Mouse (Mus musculus): ENCODE data around the gene Sigirr. TPM values are rescaled to one million over a fixed set of nuclear protein-coding genes. Genes with fewer than 3 reads are reported as not detected.
A peak's percentile ranks its signal among the peaks of the same experiment; 100 is the strongest.

Gene Sigirr
- polyA plus RNA-seq, 1 experiment, result 19.8 TPM

DNA sequence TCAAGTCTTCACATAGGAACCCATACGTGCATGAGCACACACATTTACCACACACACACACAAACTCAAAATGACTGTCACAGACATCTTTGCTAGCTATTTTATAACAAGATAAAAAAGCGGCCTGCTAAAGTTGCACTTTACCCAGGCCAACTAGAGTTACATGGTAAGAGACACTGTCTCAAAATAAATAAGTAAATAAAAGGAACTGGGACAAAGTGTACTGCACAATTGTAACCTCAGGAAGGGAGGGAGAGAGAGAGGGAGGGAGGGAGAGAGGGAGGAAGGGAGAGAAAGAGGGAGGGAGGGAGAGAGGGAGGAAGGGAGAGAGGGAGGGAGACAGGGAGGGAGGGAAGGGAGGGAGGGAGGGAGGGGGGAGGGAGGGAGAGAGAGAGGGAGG is 48.0 kb downstream of the Sigirr start:
- 73% methylated on average over 2 of the region's 2 CpGs for WGBS

GRCm38 (mm10) chr7:141052016-141052415 is 48.4 kb downstream of the Sigirr start:
- TF ChIP-seq CTCF (IDR thresholded peaks at IDR 0.05; ENCODE audit: control insufficient read depth, insufficient read depth, low read length) (no peak), POLR2A (IDR thresholded peaks at IDR 0.05; ENCODE audit: borderline replicate concordance, control insufficient read depth, low read depth, low read length) (no peak)
- Histone ChIP-seq H3K27ac (ENCODE audit: control insufficient read depth, insufficient read depth, low read depth, low read length, poor library complexity) (no peak overlapping the region), H3K4me3 (replicated peaks; ENCODE audit: control insufficient read depth, low read depth, low read length) (no peak overlapping the region), H3K4me1 (ENCODE audit: control insufficient read depth, insufficient read depth, low read length) (peaks cover 2% of the 10 kb centered on the region)
- WGBS, result 87% methylated on average over 4 of the region's 4 CpGs

More for the DNA sequence above, 48.0 kb downstream of the Sigirr start:
- no peak overlapping the region for H3K4me3 ChIP-seq (replicated peaks; ENCODE audit: control insufficient read depth, low read depth, low read length)
- no peak for TF ChIP-seq POLR2A (IDR thresholded peaks at IDR 0.05; ENCODE audit: borderline replicate concordance, control insufficient read depth, low read depth, low read length)
- TF ChIP-seq CTCF (IDR thresholded peaks at IDR 0.05; ENCODE audit: control insufficient read depth, insufficient read depth, low read length), result no peak
- H3K27ac ChIP-seq (ENCODE audit: control insufficient read depth, insufficient read depth, low read depth, low read length, poor library complexity), result no peak overlapping the region
- peaks cover under 1% of the 10 kb centered on the region for H3K4me1 ChIP-seq (ENCODE audit: control insufficient read depth, insufficient read depth, low read length)

GRCm38 (mm10) chr7:141051060-141051685 is 49.2 kb downstream of the Sigirr start:
- no peak for TF ChIP-seq CTCF (IDR thresholded peaks at IDR 0.05; ENCODE audit: control insufficient read depth, insufficient read depth, low read length)
- no peak for TF ChIP-seq POLR2A (IDR thresholded peaks at IDR 0.05; ENCODE audit: borderline replicate concordance, control insufficient read depth, low read depth, low read length)
- Histone ChIP-seq H3K4me3 (replicated peaks; ENCODE audit: control insufficient read depth, low read depth, low read length) (no peak overlapping the region), H3K27ac (ENCODE audit: control insufficient read depth, insufficient read depth, low read depth, low read length, poor library complexity) (no peak overlapping the region), H3K4me1 (ENCODE audit: control insufficient read depth, insufficient read depth, low read length) (peaks cover 5% of the 10 kb centered on the region)
- 78% methylated on average over 17 of the region's 17 CpGs for WGBS

DNA sequence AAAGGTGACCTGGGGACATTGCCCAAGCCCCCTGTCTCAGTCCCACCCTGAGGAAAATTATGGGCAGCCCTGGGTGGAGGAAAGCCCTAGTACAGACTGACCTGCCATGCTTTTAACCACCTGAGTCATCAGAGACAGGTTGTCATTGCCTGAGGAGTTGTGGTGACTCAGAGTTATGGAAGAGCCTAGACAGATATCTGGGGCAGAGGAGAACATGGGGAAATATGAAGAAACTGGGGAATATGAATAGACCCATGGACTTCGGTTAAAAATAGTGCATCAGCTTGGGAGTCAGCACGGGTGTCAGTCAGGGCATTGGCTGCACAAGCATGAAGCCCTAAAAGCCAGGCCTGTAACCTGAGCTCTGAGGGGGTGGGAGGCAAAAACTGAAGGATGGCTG is 51.0 kb downstream of the Sigirr start:
- Histone ChIP-seq H3K4me1 (ENCODE audit: control insufficient read depth, insufficient read depth, low read length) (peaks cover 7% of the 10 kb centered on the region), H3K4me3 (replicated peaks; ENCODE audit: control insufficient read depth, low read depth, low read length) (no peak overlapping the region), H3K27ac (ENCODE audit: control insufficient read depth, insufficient read depth, low read depth, low read length, poor library complexity) (no peak overlapping the region)
- WGBS, result 76% methylated on average over 2 of the region's 2 CpGs
- TF ChIP-seq POLR2A (IDR thresholded peaks at IDR 0.05; ENCODE audit: borderline replicate concordance, control insufficient read depth, low read depth, low read length), result no peak
- TF ChIP-seq CTCF (IDR thresholded peaks at IDR 0.05; ENCODE audit: control insufficient read depth, insufficient read depth, low read length), result no peak

GRCm38 (mm10) chr7:141048226-141049218 is 51.9 kb downstream of the Sigirr start:
- peak overlapping the region; percentile 55 for H3K4me3 ChIP-seq (replicated peaks; ENCODE audit: control insufficient read depth, low read depth, low read length)
- WGBS, result 5% methylated on average over 21 of the region's 21 CpGs

DNA sequence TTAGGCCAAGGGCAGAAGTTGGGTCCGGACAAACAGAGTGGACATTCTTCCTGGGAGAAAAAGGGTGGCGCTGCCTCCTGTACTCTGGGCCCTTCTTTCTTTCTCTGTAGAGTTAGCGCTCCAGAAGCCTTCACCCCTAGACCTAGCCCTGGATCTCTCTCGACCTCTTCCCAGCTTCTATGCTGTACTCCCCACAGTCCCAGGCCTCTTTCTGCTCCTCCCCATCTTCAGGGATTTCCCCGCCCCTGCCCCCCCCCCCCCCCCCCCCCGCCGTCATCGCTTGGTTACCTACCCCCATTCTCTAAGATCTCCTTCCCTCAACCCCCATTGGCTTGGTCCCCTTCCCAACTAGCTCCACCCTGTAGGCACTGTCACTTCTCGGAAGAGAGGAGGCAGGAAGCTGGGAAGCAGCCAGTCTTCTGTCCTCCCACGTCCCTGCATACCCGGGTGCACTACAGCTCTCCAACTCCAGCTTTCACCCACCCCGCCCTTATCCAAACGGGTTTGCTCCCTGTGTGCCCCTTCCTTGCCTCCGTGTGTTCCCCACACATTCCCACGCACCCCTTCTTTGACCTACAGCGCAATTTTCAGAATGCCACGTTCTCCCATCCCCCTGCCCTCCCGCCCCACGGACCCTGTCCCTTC is 52.7 kb downstream of the Sigirr start:
- WGBS, result 9% methylated on average over 15 of the region's 19 CpGs
- peak overlapping the region; percentile 55 for H3K4me3 ChIP-seq (replicated peaks; ENCODE audit: control insufficient read depth, low read depth, low read length)
- peaks cover 9% of the 10 kb centered on the region for H3K4me1 ChIP-seq (ENCODE audit: control insufficient read depth, insufficient read depth, low read length)
- TF ChIP-seq POLR2A (IDR thresholded peaks at IDR 0.05; ENCODE audit: borderline replicate concordance, control insufficient read depth, low read depth, low read length), result no peak
- no peak for TF ChIP-seq CTCF (IDR thresholded peaks at IDR 0.05; ENCODE audit: control insufficient read depth, insufficient read depth, low read length)
- H3K27ac ChIP-seq (ENCODE audit: control insufficient read depth, insufficient read depth, low read depth, low read length, poor library complexity), result peak overlapping the region; percentile 80

More at GRCm38 (mm10) chr7:141048226-141049218, 51.9 kb downstream of the Sigirr start:
- Histone ChIP-seq H3K4me1 (ENCODE audit: control insufficient read depth, insufficient read depth, low read length) (peaks cover 7% of the 10 kb centered on the region), H3K27ac (ENCODE audit: control insufficient read depth, insufficient read depth, low read depth, low read length, poor library complexity) (peak overlapping the region; percentile 31)
- TF ChIP-seq CTCF (IDR thresholded peaks at IDR 0.05; ENCODE audit: control insufficient read depth, insufficient read depth, low read length) (peak; percentile 97), POLR2A (IDR thresholded peaks at IDR 0.05; ENCODE audit: borderline replicate concordance, control insufficient read depth, low read depth, low read length) (0 out of 2 replicates have a peak, but pooled peaks have one; percentile 30)

DNA sequence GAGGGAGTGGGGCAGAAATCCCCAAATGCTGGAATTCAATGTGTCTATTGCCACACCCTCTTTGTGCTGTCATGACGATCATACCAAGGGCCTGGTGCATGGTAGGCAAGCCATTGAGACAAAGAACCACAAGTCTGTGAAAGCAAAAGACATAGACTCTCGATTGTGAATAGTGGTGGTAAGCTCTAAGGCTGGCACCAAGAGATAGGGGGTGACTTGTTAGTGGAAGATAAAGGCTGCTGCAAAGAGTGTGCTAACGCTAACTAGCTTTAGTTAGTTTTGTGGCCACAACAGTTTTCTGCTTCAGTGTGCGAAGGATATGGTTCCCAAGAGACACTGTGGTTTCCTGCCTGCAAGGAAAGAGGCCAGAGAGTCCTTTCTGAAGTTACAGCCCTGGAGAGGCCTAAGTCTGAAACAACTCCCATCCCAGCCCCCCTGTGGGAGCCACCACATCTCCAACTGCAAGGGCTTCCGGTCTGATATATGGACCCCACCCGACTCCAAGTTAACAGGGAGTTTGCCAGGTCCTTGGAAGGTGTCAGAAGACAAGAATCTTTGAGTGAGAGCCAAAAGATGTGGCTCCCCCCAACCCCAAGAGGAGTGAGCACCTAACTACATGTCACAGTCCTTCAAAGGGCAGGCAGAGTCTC is 53.3 kb downstream of the Sigirr start:
- 10% methylated on average over 6 of the region's 6 CpGs for WGBS
- TF ChIP-seq POLR2A (IDR thresholded peaks at IDR 0.05; ENCODE audit: borderline replicate concordance, control insufficient read depth, low read depth, low read length), result no peak
- no peak for TF ChIP-seq CTCF (IDR thresholded peaks at IDR 0.05; ENCODE audit: control insufficient read depth, insufficient read depth, low read length)
- Histone ChIP-seq H3K27ac (ENCODE audit: control insufficient read depth, insufficient read depth, low read depth, low read length, poor library complexity) (peak overlapping the region; percentile 80), H3K4me1 (ENCODE audit: control insufficient read depth, insufficient read depth, low read length) (peaks cover 9% of the 10 kb centered on the region), H3K4me3 (replicated peaks; ENCODE audit: control insufficient read depth, low read depth, low read length) (no peak overlapping the region)
